Mouse (Mus musculus): ENCODE results near the gene Otud6a. TPM values are rescaled to one million over a fixed set of nuclear protein-coding genes. Genes with fewer than 3 reads are reported as not detected.
"Not testable (repeated sequence)": the region's sequence is repeated elsewhere in the genome, so short reads cannot be mapped to it uniquely, and the experiment has no call there.

Otud6a gene
- polyA plus RNA-seq, 1 experiment from 2014 or later = not detected

DNA sequence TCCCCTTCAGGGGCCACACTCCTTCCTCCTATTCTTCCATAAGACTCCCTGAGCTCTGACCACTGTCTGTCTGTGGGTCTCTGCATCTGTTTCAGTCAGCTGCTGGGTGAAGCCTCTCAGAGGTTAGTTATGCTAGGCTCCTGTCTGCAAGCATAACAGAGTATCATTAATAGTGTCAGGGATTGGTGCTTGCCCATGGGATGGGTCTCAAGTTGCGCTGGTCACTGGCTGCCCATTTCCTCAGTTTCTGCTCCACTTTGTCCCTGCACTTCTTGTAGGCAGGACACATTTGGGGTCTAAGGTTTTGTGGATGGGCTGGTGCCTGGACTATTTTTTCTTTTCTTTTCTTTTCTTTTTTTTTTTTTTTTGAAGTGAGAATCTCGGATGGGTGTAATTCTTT is 13.8 kb downstream of the Otud6a start, which contains the start of gene Awat2:
TSS of gene Awat2 (minus strand) at position 101 of the 400 bp plus-strand sequence.
- ATAC-seq (ENCODE audit: low FRiP score, low TSS enrichment); H3K9me3 ChIP-seq (ENCODE audit: control insufficient read depth, low read length); H3K27ac ChIP-seq (replicated peaks; ENCODE audit: low read depth, low read length); H3K4me3 ChIP-seq (replicated peaks; ENCODE audit: low read depth, low read length); H3K4me2 ChIP-seq (ENCODE audit: low read length); H3K9ac ChIP-seq (replicated peaks; ENCODE audit: low read length); DNase-seq; H3K27me3 ChIP-seq (ENCODE audit: control insufficient read depth, insufficient read depth, low read length); H3K36me3 ChIP-seq (ENCODE audit: control insufficient read depth, insufficient read depth, low read length); H3K4me1 ChIP-seq (ENCODE audit: control insufficient read depth, insufficient read depth, low read length): not testable (repeated sequence)
- 86% methylated on average over 2 of the region's 2 CpGs for WGBS

DNA sequence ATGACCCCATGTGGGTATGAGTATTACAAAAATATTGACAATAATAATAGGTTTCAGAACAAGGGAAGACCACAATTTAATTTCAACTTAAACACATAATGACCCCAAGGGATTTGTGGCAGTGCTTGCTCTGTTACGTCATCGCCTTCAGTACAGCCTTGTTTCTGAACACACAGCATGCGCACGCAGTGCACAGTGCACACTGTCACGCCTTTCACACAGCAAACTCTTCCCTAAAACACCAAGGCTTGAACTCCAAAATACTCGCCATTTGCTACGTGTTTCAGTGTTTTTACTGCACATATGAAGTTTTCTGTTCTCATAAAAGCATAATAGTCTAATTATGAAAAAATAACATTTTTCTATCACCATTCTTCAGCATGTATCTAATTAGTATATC is 14.7 kb downstream of the Otud6a start:
- 90% methylated on average over 7 of the region's 7 CpGs for WGBS

DNA sequence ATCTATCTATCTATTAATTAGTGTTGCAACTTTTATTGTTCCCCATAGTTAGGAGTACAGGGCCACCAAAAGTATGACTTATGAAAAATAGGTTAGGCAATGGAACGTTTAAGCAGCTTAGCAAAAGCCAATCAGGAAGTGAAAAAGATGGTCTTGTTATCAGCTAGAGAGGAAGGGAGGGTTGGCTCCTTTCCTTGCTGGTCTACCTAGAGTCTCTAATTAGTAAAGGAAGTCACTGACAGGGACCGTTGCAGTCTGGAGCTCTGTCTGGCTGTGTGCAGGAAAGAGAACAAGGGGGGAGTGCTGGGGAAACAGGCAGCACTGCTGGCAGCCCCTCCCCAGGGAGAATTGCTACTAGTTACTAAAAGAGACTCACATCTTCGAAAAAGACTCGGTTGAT is 39.2 kb downstream of the Otud6a start:
- Histone ChIP-seq H3K4me3 (replicated peaks; ENCODE audit: low read depth, low read length) (no peak overlapping the region), H3K9me3 (ENCODE audit: control insufficient read depth, low read length) (no peaks in the 10 kb centered on the region), H3K9ac (replicated peaks; ENCODE audit: low read length) (no peak overlapping the region), H3K27ac (replicated peaks; ENCODE audit: low read depth, low read length) (no peak overlapping the region), H3K36me3 (ENCODE audit: control insufficient read depth, insufficient read depth, low read length) (no peaks in the 10 kb centered on the region), H3K27me3 (ENCODE audit: control insufficient read depth, insufficient read depth, low read length) (no peaks in the 10 kb centered on the region), H3K4me1 (ENCODE audit: control insufficient read depth, insufficient read depth, low read length) (no peaks in the 10 kb centered on the region), H3K4me2 (ENCODE audit: low read length) (no peak overlapping the region)
- WGBS = 86% methylated on average over 4 of the region's 4 CpGs
- ATAC-seq (ENCODE audit: low FRiP score, low TSS enrichment) (no peak), DNase-seq (no peak)

More for the DNA sequence above, 14.7 kb downstream of the Otud6a start:
- Histone ChIP-seq H3K9me3 (ENCODE audit: control insufficient read depth, low read length) (no peaks in the 10 kb centered on the region), H3K27ac (replicated peaks; ENCODE audit: low read depth, low read length) (no peak overlapping the region), H3K36me3 (ENCODE audit: control insufficient read depth, insufficient read depth, low read length) (no peaks in the 10 kb centered on the region), H3K4me2 (ENCODE audit: low read length) (no peak overlapping the region), H3K9ac (replicated peaks; ENCODE audit: low read length) (no peak overlapping the region), H3K27me3 (ENCODE audit: control insufficient read depth, insufficient read depth, low read length) (no peaks in the 10 kb centered on the region), H3K4me3 (replicated peaks; ENCODE audit: low read depth, low read length) (no peak overlapping the region), H3K4me1 (ENCODE audit: control insufficient read depth, insufficient read depth, low read length) (no peaks in the 10 kb centered on the region)
- no peak for DNase-seq
- no peak for ATAC-seq (ENCODE audit: low FRiP score, low TSS enrichment)

DNA sequence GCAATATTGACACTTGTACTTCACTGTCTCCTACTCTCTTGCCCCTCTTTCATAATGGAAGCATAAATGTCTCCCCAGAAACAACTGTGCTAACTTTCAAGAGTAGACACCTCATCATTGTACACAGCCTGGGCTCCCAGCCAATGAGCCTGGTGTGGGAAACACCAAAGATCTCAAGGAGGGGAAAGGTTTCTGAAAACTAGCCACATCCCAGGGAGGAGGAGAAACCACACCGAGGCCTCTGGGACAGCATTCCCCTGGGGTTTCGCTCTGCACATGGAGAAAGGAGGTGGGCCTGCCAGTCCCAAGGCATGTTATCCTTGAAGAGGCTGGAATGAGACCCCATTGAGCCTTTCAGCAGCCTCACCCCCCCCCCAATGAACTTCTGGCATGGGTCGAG is 41.3 kb downstream of the Otud6a start:
- WGBS = 86% methylated on average over 3 of the region's 3 CpGs
- Histone ChIP-seq H3K27me3 (ENCODE audit: control insufficient read depth, insufficient read depth, low read length) (no peaks in the 10 kb centered on the region), H3K27ac (replicated peaks; ENCODE audit: low read depth, low read length) (no peak overlapping the region), H3K4me3 (replicated peaks; ENCODE audit: low read depth, low read length) (no peak overlapping the region), H3K9me3 (ENCODE audit: control insufficient read depth, low read length) (no peaks in the 10 kb centered on the region), H3K4me1 (ENCODE audit: control insufficient read depth, insufficient read depth, low read length) (no peaks in the 10 kb centered on the region), H3K9ac (replicated peaks; ENCODE audit: low read length) (no peak overlapping the region), H3K4me2 (ENCODE audit: low read length) (no peak overlapping the region), H3K36me3 (ENCODE audit: control insufficient read depth, insufficient read depth, low read length) (no peaks in the 10 kb centered on the region)
- DNase-seq (no peak), ATAC-seq (ENCODE audit: low FRiP score, low TSS enrichment) (no peak)

DNA sequence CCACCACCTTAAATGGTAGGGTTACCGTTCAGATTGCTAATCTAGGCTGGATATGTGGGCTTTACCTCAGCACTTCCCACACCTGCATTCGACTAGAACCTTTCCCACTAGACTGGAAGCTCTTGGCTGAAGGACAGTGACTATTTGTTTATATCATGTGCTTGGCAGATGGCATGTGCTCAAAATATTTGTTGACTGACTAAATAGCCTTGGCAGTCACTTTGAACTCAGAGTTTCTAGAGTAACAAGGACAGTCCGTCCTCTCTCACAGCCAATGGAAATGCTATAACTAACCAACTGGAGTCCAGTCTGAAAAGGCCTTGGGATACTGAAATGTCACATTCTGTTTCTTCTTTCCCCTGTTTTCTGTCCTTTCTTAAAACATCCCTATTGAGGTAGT is 42.7 kb downstream of the Otud6a start:
- Histone ChIP-seq H3K4me1 (ENCODE audit: control insufficient read depth, insufficient read depth, low read length) (no peaks in the 10 kb centered on the region), H3K4me3 (replicated peaks; ENCODE audit: low read depth, low read length) (no peak overlapping the region), H3K4me2 (ENCODE audit: low read length) (no peak overlapping the region), H3K36me3 (ENCODE audit: control insufficient read depth, insufficient read depth, low read length) (no peaks in the 10 kb centered on the region), H3K27ac (replicated peaks; ENCODE audit: low read depth, low read length) (no peak overlapping the region), H3K9ac (replicated peaks; ENCODE audit: low read length) (no peak overlapping the region), H3K9me3 (ENCODE audit: control insufficient read depth, low read length) (no peaks in the 10 kb centered on the region), H3K27me3 (ENCODE audit: control insufficient read depth, insufficient read depth, low read length) (no peaks in the 10 kb centered on the region)
- DNase-seq = no peak
- no peak for ATAC-seq (ENCODE audit: low FRiP score, low TSS enrichment)
- 86% methylated on average over 3 of the region's 3 CpGs for WGBS

DNA sequence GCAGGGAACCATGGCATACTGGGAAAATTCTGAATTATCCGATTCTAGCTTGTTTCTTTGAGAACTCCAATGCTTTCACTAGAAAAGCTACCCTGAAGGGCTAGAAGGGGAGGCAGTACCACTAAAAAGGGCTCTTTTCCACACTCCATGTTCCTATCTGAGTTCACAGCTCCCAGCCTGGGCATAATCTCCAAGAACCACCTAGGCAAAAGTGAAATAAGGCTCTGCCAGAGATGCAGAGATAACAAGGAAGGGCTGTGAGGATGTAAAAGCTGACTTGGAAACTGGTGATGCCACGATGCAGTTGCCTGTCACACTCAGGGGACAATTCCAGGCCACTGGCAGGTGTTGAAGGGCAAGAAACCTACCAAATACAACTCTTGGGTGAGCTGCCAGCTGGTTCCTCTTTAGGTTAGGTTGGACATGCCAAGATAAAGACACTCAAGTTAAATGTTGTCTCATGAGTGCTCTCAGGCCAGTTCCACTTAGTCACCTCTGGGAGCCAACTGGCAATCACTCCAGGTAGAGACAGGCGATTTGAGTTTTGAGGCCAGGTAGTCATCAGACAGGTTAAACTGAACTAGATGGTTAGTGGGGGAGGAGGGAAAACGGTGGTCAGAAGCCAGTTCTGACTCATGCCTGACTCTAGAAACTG is 46.9 kb downstream of the Otud6a start:
- WGBS = 71% methylated on average over 4 of the region's 4 CpGs
- H3K9me3 ChIP-seq (ENCODE audit: control insufficient read depth, low read length) = no peaks in the 10 kb centered on the region
- H3K36me3 ChIP-seq (ENCODE audit: control insufficient read depth, insufficient read depth, low read length) = no peaks in the 10 kb centered on the region
- no peak overlapping the region for H3K27ac ChIP-seq (replicated peaks; ENCODE audit: low read depth, low read length)
- no peaks in the 10 kb centered on the region for H3K4me1 ChIP-seq (ENCODE audit: control insufficient read depth, insufficient read depth, low read length)
- no peak overlapping the region for H3K4me3 ChIP-seq (replicated peaks; ENCODE audit: low read depth, low read length)
- H3K27me3 ChIP-seq (ENCODE audit: control insufficient read depth, insufficient read depth, low read length) = no peaks in the 10 kb centered on the region
- H3K4me2 ChIP-seq (ENCODE audit: low read length) = no peak overlapping the region
- ATAC-seq (ENCODE audit: low FRiP score, low TSS enrichment) (no peak), DNase-seq (no peak)
- H3K9ac ChIP-seq (replicated peaks; ENCODE audit: low read length) = no peak overlapping the region

MicroRNA genes within 50 kb of the gene (microRNA counts, 519-probe panel; counts per million panel counts)
- 1,139 counts per million, percentile 2 among the panel's probes with 10 or more counts for microRNA mmu-miR-676

Small RNA genes within 50 kb of the gene (microRNA-seq; reads per million reads assigned to microRNA genes)
- 606 reads per million, percentile 75 among the genes with 10 or more reads in this experiment for gene Mir676

Other genes with a start within 250 kb of the Otud6a start
- gene Awat2, start 13.7 kb downstream of the Otud6a start, polyA plus RNA-seq (2014; fragmentation: Nextera tagmentation; extraction: Ambion mirVana) = 0.35 TPM in 1 of 2 replicates, not detected in the other
- gene Igbp1, start 65.3 kb downstream of the Otud6a start, polyA plus RNA-seq (2014; fragmentation: Nextera tagmentation; extraction: Ambion mirVana) = 29.0 and 29.3 TPM in 2 replicates
- not detected in 2 replicates for gene Dgat2l6, start 95.8 kb downstream of the Otud6a start, polyA plus RNA-seq (2014; fragmentation: Nextera tagmentation; extraction: Ambion mirVana)
- not detected in 2 replicates for gene Awat1, start 143.2 kb downstream of the Otud6a start, polyA plus RNA-seq (2014; fragmentation: Nextera tagmentation; extraction: Ambion mirVana)
- not detected in 2 replicates for gene P2ry4, start 165.9 kb downstream of the Otud6a start, polyA plus RNA-seq (2014; fragmentation: Nextera tagmentation; extraction: Ambion mirVana)
- not detected in 2 replicates for gene Arr3, start 176.5 kb downstream of the Otud6a start, polyA plus RNA-seq (2014; fragmentation: Nextera tagmentation; extraction: Ambion mirVana)
- gene Kif4, start 196.7 kb downstream of the Otud6a start, polyA plus RNA-seq (2014; fragmentation: Nextera tagmentation; extraction: Ambion mirVana) = 3.4 and 8.6 TPM in 2 replicates
- gene Pdzd11, start 197.6 kb downstream of the Otud6a start, polyA plus RNA-seq (2014; fragmentation: Nextera tagmentation; extraction: Ambion mirVana) = 111 and 122 TPM in 2 replicates